11 mouse cellular contexts compared by ENCODE assay signal in the genomic region with DNA sequence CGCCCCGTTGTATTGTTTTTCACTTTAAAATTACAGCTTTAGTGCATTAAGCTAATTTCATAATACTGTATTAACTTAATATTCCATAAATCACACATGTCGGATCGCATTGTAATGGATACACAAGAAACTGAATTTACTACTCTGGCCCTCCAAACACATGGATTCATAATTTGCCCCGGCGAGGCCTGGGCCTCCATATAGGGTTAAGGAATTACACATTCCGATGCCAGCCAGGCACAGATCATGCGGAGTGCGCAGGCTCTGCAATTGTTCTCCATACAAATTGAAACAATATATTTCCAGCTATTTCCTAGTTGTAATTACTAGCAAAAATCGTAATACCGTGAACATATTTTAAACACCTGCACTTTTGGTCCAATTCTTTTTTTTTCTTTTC.
"Had no signal": no experiment of that assay in that cellular context is flagged by ENCODE, and none has a peak within 500 bp of the region (broad histone marks: within the 10 kb centered on the region; RNA-seq: fewer than 3 reads in every experiment).

No protein-coding gene starts in this region.

- H3K9me3 ChIP-seq: limb, embryonic 12.5 days; liver, embryonic 13.5 days; midbrain, embryonic 13.5 days; stomach, embryonic 15.5 days had no signal

- H3K4me1 ChIP-seq: liver, embryonic 13.5 days had no signal

- H3K36me3 ChIP-seq: limb, embryonic 12.5 days; liver, embryonic 13.5 days; midbrain, embryonic 13.5 days; stomach, embryonic 15.5 days had no signal

- H3K4me2 ChIP-seq: liver, embryonic 13.5 days had no signal

- DNase-seq: kidney, adult 18-20 months; liver; liver, embryonic 13.5 days; liver, postnatal 0 days; right cerebral cortex, postnatal 14 days; thymus, adult 2 months; thymus, postnatal 25 days had no signal

- H3K27me3 ChIP-seq: liver, embryonic 13.5 days; midbrain, embryonic 13.5 days; stomach, embryonic 15.5 days had no signal

- H3K4me3 ChIP-seq: layer of hippocampus, adult 2 months; limb, embryonic 12.5 days; liver, embryonic 13.5 days; midbrain, embryonic 13.5 days; stomach, embryonic 15.5 days had no signal

- H3K27ac ChIP-seq: layer of hippocampus, adult 2 months; liver, embryonic 13.5 days had no signal

- ATAC-seq: liver, postnatal 0 days had no signal

- H3K9ac ChIP-seq: limb, embryonic 12.5 days; liver, embryonic 13.5 days; liver, postnatal 0 days; midbrain, embryonic 13.5 days; stomach, embryonic 15.5 days had no signal
